Mouse (Mus musculus) lung, adult 2 months (tissue): ENCODE results near the gene Serpinb9.

Source experiments
- CTCF ChIP-seq: fragments of 200-500 bp; IDR thresholded peaks from 2 replicates; pipeline ENCODE4 v1.5.1; 2011; ENCODE audit warnings: mild to moderate bottlenecking, low read length, control low read depth; ENCODE audit not compliant: insufficient read depth
- POLR2A ChIP-seq: fragments of 200-500 bp; IDR thresholded peaks from 2 replicates; pipeline ENCODE4 v1.6.1; 2011; ENCODE audit warnings: low read depth, mild to moderate bottlenecking, control low read depth, low read length, borderline replicate concordance; ENCODE audit errors: extremely low read depth

- TF ChIP-seq CTCF (no peak), POLR2A (no peak)
Observed at GRCm38 (mm10) chr13:33048187-33048586, 45.1 kb downstream of the Serpinb9 start.
